Mouse (Mus musculus) thymus, adult 2 months (tissue): ENCODE measurements around the gene Jph3. TPM values are rescaled to one million over a fixed set of nuclear protein-coding genes. Genes with fewer than 3 reads are reported as not detected.

ENCODE experiments used
- DNase-seq: peaks from one replicate; pipeline ENCODE4 v3.0.0; 2021
- H3K27ac ChIP-seq: fragments of 200-500 bp; 2 replicates; pipeline ENCODE4 v1.5.1; 2012; ENCODE audit warnings: low read length, control low read depth; ENCODE audit not compliant: control insufficient read depth, insufficient read depth
- H3K27me3 ChIP-seq: fragments of 200-500 bp; 2 replicates; pipeline ENCODE4 v1.6.1; 2012; ENCODE audit warnings: mild to moderate bottlenecking, low read length, moderate library complexity, mixed read lengths; ENCODE audit not compliant: control insufficient read depth, insufficient read depth
- H3K36me3 ChIP-seq: fragments of 200-500 bp; 2 replicates; pipeline ENCODE4 v1.6.1; 2012; ENCODE audit warnings: mild to moderate bottlenecking, low read length, moderate library complexity; ENCODE audit not compliant: control insufficient read depth, insufficient read depth
- H3K4me1 ChIP-seq: fragments of 200-500 bp; replicated peaks from 2 replicates; pipeline ENCODE4 v1.6.1; 2012; ENCODE audit warnings: low read length; ENCODE audit not compliant: control insufficient read depth, insufficient read depth
- H3K4me3 ChIP-seq: fragments of 200-500 bp; 2 replicates; pipeline ENCODE4 v1.5.1; 2012; ENCODE audit warnings: mild to moderate bottlenecking, low read length, control low read depth, moderate library complexity; ENCODE audit not compliant: control insufficient read depth, insufficient read depth
- CTCF ChIP-seq: fragments of 200-500 bp; IDR thresholded peaks from 2 replicates; pipeline ENCODE4 v1.5.1; 2012; ENCODE audit warnings: mild to moderate bottlenecking, control low read depth, low read length, moderate library complexity, borderline replicate concordance; ENCODE audit not compliant: control insufficient read depth, poor library complexity, insufficient read depth; ENCODE audit errors: extremely low read depth
- POLR2A ChIP-seq: fragments of 200-500 bp; IDR thresholded peaks from 2 replicates; pipeline ENCODE4 v1.6.1; 2012; ENCODE audit warnings: mild to moderate bottlenecking, low read length, control low read depth, moderate library complexity; ENCODE audit not compliant: control insufficient read depth, poor library complexity, insufficient read depth; ENCODE audit errors: extremely low read depth
- WGBS: fragments of 180-500 bp; shearing (Covaris S2); methylation state at CpG from one replicate; pipeline ENCODE4 v1.1.7; 2018; 5-methylcytosine and 5-hydroxymethylcytosine counted together
- polyA plus RNA-seq: library from polyadenylated mRNA; depleted of rRNA; stranded (reverse); fragments of >200 nt; gene quantifications from 2 replicates; pipeline ENCODE4 v1.2.3, GENCODE M21; 2012

Gene Jph3
- polyA plus RNA-seq, 1 experiment = 0.07 TPM

DNA sequence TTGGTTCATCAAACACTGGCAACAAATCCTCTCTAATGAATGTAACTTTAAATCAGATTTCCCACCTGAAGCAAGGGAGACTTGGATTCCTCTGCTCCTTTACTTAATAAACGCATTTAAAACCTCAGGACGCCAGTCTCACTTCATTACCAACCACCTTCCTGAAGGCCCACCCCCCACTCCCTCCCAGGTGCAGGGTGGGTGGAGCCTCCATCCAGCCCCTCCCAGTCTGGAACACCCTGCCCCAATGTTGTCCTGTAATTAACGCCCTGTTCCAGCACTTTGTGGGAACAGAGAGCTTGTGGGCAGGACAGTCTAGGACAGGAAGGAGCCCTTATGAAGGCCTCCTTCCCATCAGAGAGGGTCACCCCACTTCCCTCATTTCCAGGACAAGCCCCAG is 64.7 kb downstream of the Jph3 start:
- no peak overlapping the region for H3K27ac ChIP-seq
- WGBS = 71% methylated on average over 3 of the region's 3 CpGs
- no peaks in the 10 kb centered on the region for H3K36me3 ChIP-seq
- no peak for TF ChIP-seq CTCF
- H3K27me3 ChIP-seq = no peaks in the 10 kb centered on the region
- DNase-seq = no peak
- no peak overlapping the region for H3K4me3 ChIP-seq
- peaks cover 12% of the 10 kb centered on the region; the same call in 1 of the 2 replicates for H3K4me1 ChIP-seq

GRCm38 (mm10) chr8:121795461-121795860 is 66.0 kb downstream of the Jph3 start:
- no peaks in the 10 kb centered on the region for H3K27me3 ChIP-seq
- WGBS = 94% methylated on average over 8 of the region's 8 CpGs
- no peak for DNase-seq
- no peaks in the 10 kb centered on the region for H3K36me3 ChIP-seq
- TF ChIP-seq CTCF (no peak), POLR2A (no peak)
- H3K4me1 ChIP-seq = peaks cover 12% of the 10 kb centered on the region; the same call in 1 of the 2 replicates
- H3K27ac ChIP-seq = no peak overlapping the region
- H3K4me3 ChIP-seq = no peak overlapping the region

GRCm38 (mm10) chr8:121796406-121796805 is 67.0 kb downstream of the Jph3 start:
- Histone ChIP-seq H3K4me3 (no peak overlapping the region), H3K36me3 (no peaks in the 10 kb centered on the region), H3K27me3 (no peaks in the 10 kb centered on the region), H3K4me1 (peaks cover 12% of the 10 kb centered on the region; the same call in 1 of the 2 replicates), H3K27ac (no peak overlapping the region)
- no peak for DNase-seq
- TF ChIP-seq POLR2A (no peak), CTCF (no peak)
- 93% methylated on average over 11 of the region's 11 CpGs for WGBS

DNA sequence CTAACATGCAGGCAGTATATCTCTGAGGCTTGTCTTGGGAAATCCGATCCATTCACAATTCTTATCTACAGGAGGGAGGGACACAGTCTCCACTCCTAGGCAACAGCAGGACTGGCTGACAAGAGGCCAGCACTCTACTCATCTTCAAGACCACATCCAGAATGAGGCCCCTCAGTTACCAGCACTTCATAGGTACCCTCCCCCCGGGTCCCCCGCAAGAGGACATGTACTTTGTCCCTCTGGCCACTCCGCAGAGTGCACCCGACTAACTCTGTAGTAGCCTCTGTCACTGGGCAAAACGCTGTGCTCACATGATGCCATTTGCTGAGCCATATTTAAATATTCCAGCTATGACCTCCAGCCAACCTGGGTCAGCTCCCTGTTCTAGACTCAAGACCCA is 69.0 kb downstream of the Jph3 start:
- no peak for DNase-seq
- Histone ChIP-seq H3K36me3 (peaks cover 3% of the 10 kb centered on the region; the same call in 1 of the 2 replicates), H3K27me3 (no peaks in the 10 kb centered on the region), H3K27ac (no peak overlapping the region), H3K4me3 (no peak overlapping the region), H3K4me1 (no peaks in the 10 kb centered on the region)
- TF ChIP-seq CTCF (no peak), POLR2A (no peak)
- 94% methylated on average over 6 of the region's 6 CpGs for WGBS

- no peaks in the 10 kb centered on the region for H3K4me1 ChIP-seq
- H3K4me3 ChIP-seq = no peak overlapping the region
- TF ChIP-seq CTCF = no peak
- no peak for TF ChIP-seq POLR2A
- no peaks in the 10 kb centered on the region for H3K27me3 ChIP-seq
- no peak for DNase-seq
- WGBS = 98% methylated on average over 5 of the region's 5 CpGs
- H3K27ac ChIP-seq = no peak overlapping the region
- H3K36me3 ChIP-seq = peaks cover 10% of the 10 kb centered on the region
Observed at GRCm38 (mm10) chr8:121804829-121805228, 75.4 kb downstream of the Jph3 start.

- Histone ChIP-seq H3K4me1 (no peaks in the 10 kb centered on the region), H3K27me3 (no peaks in the 10 kb centered on the region), H3K4me3 (no peak overlapping the region), H3K36me3 (peaks cover 10% of the 10 kb centered on the region), H3K27ac (no peak overlapping the region)
- DNase-seq = no peak
- WGBS = 95% methylated on average over 13 of the region's 13 CpGs
- TF ChIP-seq POLR2A (no peak), CTCF (no peak)
Observed at GRCm38 (mm10) chr8:121806126-121806525, 76.7 kb downstream of the Jph3 start.

DNA sequence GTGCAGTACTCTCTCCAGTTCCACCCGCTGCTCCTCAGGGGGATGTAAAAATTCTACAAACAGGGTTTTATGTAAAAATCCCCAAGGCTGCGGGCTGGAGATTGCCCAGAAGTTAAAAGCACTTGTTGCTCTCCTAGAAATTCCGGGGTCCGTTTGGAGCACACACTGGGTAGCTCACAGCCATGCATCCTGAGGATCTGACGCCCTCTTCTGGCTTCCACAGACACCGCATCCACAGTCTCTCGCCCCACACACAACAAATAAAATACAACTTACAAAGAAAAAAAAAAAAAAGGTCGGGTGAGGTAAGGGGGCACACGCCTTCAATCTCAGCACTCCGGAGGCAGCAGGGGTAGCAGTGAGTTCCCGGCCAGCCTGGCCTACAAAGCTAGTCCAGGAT is 78.6 kb downstream of the Jph3 start:
- 93% methylated on average over 11 of the region's 11 CpGs for WGBS

More for the DNA sequence above, 78.6 kb downstream of the Jph3 start:
- Histone ChIP-seq H3K27me3 (no peaks in the 10 kb centered on the region), H3K36me3 (peaks cover 10% of the 10 kb centered on the region), H3K4me1 (no peaks in the 10 kb centered on the region), H3K4me3 (no peak overlapping the region), H3K27ac (no peak overlapping the region)
- no peak for DNase-seq
- TF ChIP-seq CTCF = no peak
